Mouse (Mus musculus): ENCODE data around the gene Lysmd3. TPM values are rescaled to one million over a fixed set of nuclear protein-coding genes. Genes with fewer than 3 reads are reported as not detected.

Gene Lysmd3
- total RNA-seq, 2 experiments from 2014 or later: 8.4 to 11.0 TPM

DNA sequence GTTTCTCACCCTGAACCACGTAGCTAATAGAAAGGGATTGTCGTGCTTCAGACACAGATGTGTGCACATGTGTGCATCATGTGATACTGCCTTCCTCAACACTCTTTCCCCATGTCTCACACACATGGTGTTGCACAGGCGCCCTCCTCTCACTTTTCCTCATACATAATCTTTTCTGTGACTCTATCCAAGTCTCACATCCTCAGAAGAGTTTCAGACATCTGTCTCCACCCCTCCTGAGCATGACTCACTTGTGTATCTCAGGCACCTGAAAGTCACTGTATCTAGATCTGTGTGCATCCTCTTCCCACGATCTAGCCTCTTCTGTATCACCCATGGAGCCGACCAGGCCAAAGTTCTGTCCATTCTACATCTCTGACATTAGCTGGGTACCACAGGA lies 10.2 kb downstream of the Lysmd3 start:
- no peak for DNase-seq

DNA sequence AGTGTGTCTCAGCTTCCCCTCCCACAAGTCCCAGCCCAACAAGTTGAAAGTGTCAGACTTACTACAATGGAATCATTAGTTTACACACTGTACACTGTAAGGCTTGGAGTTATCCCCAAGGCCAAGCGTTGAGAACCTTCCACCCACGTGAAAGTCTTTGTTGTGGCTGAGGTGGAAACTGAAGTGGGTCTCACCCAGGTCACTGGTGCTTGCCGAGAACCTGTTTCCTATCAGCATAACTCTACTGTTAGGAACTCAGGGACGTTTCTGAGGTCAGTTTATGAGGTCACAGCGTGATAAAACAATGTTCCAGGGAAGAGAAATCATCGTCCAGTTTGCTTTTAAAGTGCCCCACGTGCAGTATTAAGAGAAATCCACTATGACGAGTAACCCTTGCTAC lies 17.9 kb downstream of the Lysmd3 start:
- DNase-seq: no peak

DNA sequence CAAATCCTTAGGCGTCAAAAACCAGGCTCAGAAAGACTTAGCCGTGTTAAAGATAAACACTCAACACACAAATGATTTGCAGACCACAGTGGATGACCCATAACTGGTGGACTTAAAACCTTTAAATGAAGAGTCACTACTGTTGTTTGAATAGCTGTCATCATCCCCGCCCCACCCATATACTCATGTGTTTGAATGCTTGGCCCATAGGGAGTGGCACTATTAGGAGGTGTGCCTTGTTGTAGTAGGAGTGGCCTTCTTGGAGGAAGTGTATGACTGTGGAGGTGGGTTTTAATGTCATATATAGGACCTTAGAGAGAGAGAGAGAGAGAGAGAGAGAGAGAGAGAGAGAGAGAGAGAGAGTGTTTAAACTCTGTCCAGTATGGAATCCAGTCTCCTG lies 25.6 kb downstream of the Lysmd3 start:
- no peak for DNase-seq

DNA sequence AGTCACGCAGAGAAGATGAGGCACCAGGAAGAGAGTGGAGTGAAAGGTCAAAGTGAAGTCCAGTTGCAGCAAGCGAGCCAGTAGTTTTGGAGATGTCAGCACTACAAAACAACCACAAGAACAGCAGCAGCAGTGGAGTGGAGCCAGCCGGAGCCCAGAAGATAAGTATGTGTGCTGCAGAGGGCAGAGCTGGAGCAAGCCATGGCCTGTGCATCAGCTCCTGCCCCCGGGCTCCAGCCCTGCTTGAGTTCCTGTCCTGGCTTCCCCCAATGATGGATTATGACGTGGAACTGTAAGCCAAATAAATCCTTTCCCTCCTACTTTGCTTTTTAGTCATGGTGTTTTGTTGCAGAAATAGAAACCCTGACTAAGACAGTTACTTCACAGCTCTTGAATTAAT lies 26.8 kb downstream of the Lysmd3 start:
- DNase-seq: no peak

DNA sequence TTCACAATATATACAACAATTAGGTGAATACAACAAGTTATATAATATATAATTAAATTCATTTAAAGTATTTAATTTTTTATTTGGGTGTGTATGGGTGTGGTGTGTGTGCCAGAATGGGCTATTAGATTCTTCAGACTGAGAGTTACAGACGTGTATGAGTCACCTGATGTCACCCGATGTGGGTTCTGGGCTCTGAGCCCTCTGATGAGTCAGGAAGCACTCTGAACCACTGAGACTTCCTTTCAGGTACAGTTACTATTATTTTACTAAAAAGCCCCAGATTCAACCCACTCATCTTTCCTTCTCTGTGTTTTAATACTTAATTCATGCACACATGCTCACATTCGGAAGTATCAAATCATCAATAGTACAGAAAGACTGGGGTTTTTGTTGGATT lies 27.4 kb downstream of the Lysmd3 start:
- no peak for DNase-seq

DNA sequence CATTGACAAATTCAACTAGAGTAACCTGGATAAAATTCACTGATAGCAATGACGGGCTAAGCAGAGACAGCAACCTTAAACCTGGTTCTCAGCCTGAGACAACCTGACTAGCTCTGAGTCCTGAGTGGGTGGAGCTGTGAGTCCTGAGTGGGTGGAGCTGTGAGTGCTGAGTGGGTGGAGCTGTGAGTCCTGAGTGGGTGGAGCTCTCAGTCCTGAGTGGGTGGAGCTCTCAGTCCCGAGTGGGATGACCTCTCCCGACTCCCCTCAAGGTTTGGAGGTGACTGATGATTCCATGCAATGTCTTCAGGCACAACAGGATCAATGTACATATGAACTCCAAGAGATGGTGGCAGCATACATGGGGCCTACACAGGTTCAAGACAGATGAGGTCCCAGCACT lies 32.1 kb downstream of the Lysmd3 start:
- DNase-seq: no peak

DNA sequence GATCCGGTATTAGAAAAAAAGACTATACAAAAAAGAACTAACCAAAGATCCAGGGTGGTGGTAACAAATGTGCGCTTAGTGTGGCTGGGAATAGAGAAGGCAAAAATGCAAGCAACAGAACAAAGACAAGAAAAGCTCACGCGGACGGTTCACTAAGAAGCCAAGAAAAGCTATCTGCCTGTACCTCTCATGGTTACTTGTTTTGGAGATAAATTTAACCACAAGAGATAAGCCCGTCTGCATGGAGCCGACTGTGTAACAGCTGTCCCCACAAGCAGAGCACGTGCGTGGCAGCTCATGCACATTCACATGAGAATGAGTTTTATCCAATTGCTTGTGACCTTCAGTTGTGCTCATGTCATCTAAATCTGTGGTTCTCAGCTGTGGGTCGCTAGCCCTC lies 33.0 kb downstream of the Lysmd3 start:
- no peak for DNase-seq

DNA sequence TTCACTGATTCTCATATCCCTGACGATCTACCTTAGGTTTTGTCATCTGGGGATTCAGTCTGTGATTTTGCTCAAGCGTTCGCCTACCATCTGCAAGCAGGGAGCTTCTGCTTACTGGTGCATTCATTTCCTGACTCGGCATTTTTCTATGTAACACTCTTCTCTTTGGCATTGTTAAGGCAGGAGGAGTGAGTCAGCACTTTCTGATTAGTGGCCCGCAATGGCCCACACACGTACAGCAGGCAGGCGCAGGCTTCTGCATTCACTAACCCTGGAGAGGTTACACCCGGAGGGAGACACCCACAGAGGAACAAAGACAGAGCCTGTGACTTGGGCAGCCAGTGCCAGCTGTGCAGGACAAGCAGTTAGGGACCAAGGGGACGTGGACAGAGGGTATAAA lies 34.1 kb downstream of the Lysmd3 start:
- no peak for DNase-seq

DNA sequence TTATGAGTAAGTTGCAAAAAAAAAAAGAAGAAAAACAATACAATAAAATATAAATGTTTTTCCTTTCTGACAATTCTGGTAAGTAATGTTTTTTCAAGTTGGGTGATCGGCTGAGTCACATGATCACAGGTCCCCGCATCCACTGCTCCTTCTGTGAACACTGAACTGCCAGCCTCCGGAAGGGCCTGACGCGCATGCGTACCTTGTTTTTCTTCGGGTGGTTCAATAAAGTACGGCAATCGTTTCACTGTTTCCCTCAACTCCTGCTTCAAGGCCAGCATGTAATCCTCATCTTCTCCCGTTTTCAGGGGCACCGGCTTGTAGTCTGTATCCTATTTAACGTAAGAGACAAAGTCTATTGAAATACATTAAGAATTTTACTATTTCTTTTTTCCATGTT lies 37.0 kb downstream of the Lysmd3 start:
- no peak for DNase-seq

DNA sequence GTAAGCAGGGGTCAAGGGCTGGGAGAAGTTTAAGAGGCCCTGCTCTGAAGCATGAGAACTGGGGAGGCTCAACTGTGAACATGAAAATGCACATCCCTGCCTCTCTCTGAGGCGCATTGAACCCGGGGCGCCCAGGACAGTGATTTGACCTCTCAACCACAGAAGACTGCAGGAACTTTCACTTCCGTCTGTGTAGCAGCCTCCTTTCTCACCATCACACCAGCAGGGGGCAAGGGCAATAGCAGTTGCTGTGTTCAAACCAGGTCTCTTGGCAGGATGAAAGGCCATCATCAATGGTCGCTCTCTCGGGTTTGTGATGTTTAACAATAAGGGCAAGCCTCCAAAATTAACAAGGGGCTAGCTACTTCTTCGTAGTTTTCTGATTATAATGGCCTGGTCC lies 45.7 kb downstream of the Lysmd3 start:
- no peak for DNase-seq

DNA sequence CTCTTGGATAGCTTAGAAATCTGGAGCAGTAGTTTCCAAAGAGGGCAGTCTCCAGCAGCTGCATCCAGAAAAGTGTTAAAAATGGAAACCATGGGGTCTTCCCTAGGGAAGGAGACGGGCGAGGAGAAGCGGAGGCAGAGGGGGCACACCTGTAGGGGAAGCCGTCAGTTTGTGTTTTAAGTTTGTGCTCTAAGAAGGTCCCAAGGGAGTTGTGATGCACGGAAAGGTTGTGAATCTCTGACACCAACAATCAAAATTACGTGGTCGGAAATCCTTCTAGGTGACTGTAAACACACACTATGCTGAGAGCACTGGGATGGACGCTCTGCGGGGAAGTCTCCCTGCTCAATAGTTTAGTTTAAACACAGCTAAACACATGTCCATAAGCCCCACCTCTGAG lies 46.2 kb downstream of the Lysmd3 start:
- no peak for DNase-seq

DNA sequence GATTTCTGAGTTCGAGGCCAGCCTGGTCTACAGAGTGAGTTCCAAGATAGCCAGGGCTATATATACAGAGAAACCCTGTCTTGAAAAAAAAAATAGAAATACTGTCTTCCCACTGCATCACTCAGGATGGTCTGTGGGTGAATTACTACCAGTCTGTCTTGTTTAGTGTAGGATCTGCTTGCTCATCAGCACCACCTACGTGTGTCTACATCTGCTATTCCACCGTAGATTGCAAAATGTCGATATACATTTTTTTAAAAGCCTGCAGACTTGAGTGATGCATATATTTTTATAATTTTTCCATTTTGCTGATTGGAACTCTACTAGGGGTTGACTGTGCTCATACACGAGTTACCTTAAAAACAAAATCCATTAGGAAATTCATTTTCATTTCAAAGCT lies 48.8 kb downstream of the Lysmd3 start:
- DNase-seq: no peak

DNA sequence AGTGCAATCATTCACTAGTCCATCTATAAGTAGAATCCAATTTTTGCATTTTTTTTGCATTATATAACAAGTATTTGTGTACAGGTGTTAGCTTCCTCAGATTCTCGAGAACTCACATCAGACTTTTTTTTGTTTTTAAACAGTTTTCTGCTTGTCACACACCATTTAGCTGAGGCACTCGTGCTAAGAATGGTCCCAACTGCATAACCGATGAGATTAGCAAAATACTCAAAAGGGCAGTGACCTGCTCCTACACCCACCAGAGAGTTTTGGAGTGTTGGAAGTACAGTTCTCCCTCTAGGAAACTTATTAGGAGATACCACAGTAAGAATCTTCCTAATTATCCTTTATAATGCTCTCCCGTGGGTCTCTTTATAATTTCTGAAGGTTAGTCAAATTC lies 52.3 kb downstream of the Lysmd3 start:
- no peak for DNase-seq

DNA sequence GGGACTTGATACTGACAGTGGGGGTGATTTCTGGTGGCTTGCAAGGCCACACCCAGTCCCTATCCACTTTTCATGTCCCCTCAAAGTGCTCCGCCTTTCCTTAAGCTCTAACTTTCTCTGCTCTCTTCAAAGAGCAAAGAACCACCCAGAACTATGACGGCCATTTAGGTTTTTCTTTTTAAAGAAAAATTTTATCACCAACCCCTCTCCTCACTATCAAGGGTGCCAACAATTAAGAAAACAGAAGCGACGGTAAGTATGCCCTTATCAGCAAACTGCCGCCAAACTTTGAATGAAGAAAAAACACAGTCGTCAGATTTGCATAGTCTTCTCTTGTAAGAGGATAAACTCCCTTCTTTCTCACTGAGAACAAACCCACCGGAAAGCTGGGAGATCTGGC lies 52.8 kb downstream of the Lysmd3 start:
- no peak for DNase-seq

DNA sequence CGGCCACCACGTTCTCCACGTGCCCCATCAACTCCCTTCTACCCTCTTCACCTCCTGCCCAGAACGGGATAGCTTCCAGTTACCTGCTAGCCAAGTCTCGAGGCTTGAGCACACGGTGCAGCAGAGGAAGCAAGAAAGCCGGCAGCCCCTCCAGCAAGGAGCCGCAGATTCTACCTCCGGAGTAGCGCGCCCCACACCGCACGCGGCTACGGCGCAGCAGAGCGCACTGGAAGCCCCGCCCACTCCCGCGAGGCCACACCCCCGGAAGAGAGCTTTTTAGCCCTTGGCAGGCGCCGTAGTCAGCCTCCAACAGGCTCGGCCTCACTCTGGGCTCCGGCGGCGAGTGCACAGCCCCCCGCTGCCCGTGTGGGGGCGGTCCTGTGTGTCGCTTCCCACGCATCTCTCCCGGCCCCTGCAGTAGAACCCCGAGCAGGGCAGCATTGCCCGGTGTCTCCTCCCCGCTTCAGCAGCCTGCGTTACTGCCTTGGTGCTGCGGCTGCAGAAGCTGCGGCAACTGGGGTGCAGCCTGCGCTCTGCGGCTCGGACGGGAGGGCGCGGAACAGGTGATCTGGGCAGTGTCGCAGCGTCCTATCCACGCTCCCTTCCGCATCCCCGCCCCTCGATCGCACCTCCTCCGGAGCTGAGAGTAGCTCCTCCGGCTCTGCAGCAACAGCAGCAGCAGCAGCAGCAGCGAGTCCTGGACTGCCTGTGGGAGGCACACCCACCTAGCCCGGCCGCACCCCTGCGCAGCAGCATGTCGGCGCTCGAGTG lies 53.5 kb downstream of the Lysmd3 start, which contains the start of the genes Polr3g and Mblac2:
TSS of gene Polr3g (minus strand) at position 239 of the 771 bp plus-strand sequence.
TSS of gene Mblac2 (plus strand) at position 567 of the 771 bp plus-strand sequence.
- peak; percentile 96 for DNase-seq

DNA sequence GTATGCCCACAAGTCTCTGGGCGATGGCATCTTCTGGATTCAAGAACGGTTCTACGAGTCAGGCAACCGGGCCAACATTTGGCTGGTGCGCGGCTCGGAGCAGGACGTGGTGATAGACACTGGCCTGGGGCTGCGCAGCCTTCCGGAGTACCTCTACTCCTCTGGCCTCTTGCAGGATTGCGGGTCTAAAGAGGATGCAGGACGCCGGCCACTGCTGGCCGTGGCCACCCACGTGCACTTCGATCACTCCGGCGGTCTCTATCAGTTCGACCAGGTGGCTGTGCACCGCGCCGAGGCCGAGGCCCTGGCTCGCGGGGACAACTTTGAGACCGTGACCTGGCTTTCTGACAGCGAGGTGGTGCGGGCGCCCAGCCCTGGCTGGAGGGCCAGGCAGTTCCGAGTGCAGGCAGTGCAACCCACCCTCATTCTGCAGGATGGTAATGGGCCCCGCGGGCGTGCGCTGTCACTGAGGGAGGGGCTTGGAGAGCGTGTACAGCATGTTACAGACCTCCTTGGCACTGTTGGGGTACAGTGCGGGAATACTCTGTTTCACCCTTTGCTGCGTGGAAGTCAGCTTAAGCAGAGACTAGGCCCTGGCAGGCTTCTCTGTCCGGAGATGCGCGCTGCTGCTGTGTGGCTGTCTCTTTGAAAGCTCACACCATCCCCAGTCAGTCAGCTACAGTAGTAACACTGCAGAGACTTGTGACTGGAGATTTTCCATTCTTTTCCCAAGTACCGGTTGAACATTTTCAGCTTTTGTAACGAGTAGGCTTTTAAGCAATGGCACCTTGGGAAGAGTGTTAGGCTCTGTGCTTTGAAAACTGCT lies 54.3 kb downstream of the Lysmd3 start:
- DNase-seq: peak; percentile 38

DNA sequence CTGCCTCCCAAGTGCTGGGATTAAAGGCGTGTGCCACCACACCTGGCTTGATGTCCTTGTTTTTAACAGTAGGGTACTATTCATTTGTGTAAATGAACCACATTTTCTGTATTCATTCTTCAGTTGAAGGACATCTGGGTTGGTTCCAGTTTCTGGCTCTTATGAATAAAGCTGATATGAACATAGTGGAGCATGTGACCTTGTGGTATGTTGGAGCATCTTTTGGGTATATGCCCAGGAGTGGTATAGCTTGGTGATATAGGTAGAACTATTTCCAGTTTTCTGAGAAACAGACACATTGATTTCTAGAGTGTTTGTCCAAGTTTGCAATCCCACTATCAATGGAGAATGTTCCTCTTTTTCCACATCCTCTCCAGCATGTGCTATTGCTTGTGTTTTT lies 56.4 kb downstream of the Lysmd3 start:
- DNase-seq: no peak

Other genes starting within 250 kb of the Lysmd3 start
- under 1 TPM; 0.20 to 0.26 TPM for gene Adgrv1, start 24.5 kb upstream of the Lysmd3 start, total RNA-seq (2021)
- 1 to 10 TPM; 1.0 to 1.1 TPM for gene Polr3g, start 53.4 kb downstream of the Lysmd3 start, total RNA-seq (2021)
- gene Mblac2, start 53.7 kb downstream of the Lysmd3 start, total RNA-seq (2021): 1 to 10 TPM; 1.7 to 1.8 TPM
- gene Cetn3, start 125.4 kb downstream of the Lysmd3 start, total RNA-seq (2021): 10 to 100 TPM; 72.6 to 81.0 TPM

Data from gastrocnemius, postnatal 10 days (tissue).